Mouse (Mus musculus) midbrain, embryonic 16.5 days (tissue): ENCODE measurements around the gene Gabra4. TPM values are rescaled to one million over a fixed set of nuclear protein-coding genes. Genes with fewer than 3 reads are reported as not detected.
"Not testable (repeated sequence)": the region's sequence is repeated elsewhere in the genome, so short reads cannot be mapped to it uniquely, and the experiment has no call there.

Experiments used
- ATAC-seq: fragments of 200-750 bp; cut with Nextera tagmentation; 2 replicates; pipeline ENCODE4 v1.8.0; 2017; ENCODE audit warnings: moderate TSS enrichment
- H3K27ac ChIP-seq: fragments of 300-500 bp; sonication (generic); 2 replicates; pipeline ENCODE4 v1.5.1; 2014; ENCODE audit warnings: mild to moderate bottlenecking, low read length, mixed read lengths
- H3K27me3 ChIP-seq: fragments of 300-500 bp; sonication (generic); 2 replicates; pipeline ENCODE4 v1.6.1; 2014; ENCODE audit warnings: low read depth, low read length, mixed read lengths; ENCODE audit not compliant: control insufficient read depth, insufficient read depth
- H3K36me3 ChIP-seq: fragments of 300-500 bp; sonication (generic); 2 replicates; pipeline ENCODE4 v1.6.1; 2014; ENCODE audit warnings: mild to moderate bottlenecking, low read length, moderate library complexity, mixed read lengths; ENCODE audit not compliant: control insufficient read depth, insufficient read depth
- H3K4me1 ChIP-seq: fragments of 300-500 bp; sonication (generic); 2 replicates; pipeline ENCODE4 v1.6.1; 2014; ENCODE audit warnings: mild to moderate bottlenecking, low read length, mixed read lengths; ENCODE audit not compliant: control insufficient read depth, insufficient read depth
- H3K4me2 ChIP-seq: fragments of 300-500 bp; sonication (generic); 2 replicates; pipeline ENCODE4 v1.6.1; 2014; ENCODE audit warnings: mild to moderate bottlenecking, low read length, mixed read lengths
- H3K4me3 ChIP-seq: fragments of 300-500 bp; sonication (generic); 2 replicates; pipeline ENCODE4 v1.5.1; 2014; ENCODE audit warnings: low read depth, mild to moderate bottlenecking, low read length, moderate library complexity, mixed read lengths
- H3K9ac ChIP-seq: fragments of 300-500 bp; sonication (generic); 2 replicates; pipeline ENCODE4 v1.6.1; 2014; ENCODE audit warnings: low read depth, low read length, mixed read lengths
- H3K9me3 ChIP-seq: fragments of 300-500 bp; sonication (generic); replicated peaks from 2 replicates; pipeline ENCODE4 v1.6.1; 2014; ENCODE audit warnings: mild to moderate bottlenecking, low read length, mixed read lengths; ENCODE audit not compliant: control insufficient read depth, poor library complexity, severe bottlenecking
- WGBS: fragments of 180-500 bp; shearing (Covaris S2); extraction: QIAGEN DNeasy Blood & Tissue Kit; methylation state at CpG from one replicate; pipeline ENCODE4 v1.1.7; 2014; 5-methylcytosine and 5-hydroxymethylcytosine counted together
- polyA plus RNA-seq: library from polyadenylated mRNA; unstranded; fragments of >200 nt; fragmentation: Nextera tagmentation; extraction: Ambion mirVana; gene quantifications from 2 replicates; pipeline ENCODE4 v1.2.1, GENCODE M21; 2015

The Gabra4 gene
- polyA plus RNA-seq, 1 experiment from 2014 or later = 23.6 TPM

GRCm38 (mm10) chr5:71593745-71594255 lies 64.3 kb downstream of the Gabra4 start:
- Histone ChIP-seq H3K9me3 (no peaks in the 10 kb centered on the region), H3K4me1 (no peaks in the 10 kb centered on the region), H3K9ac (no peak overlapping the region), H3K4me2 (no peak overlapping the region), H3K4me3 (no peak overlapping the region), H3K36me3 (no peaks in the 10 kb centered on the region), H3K27ac (no peak overlapping the region), H3K27me3 (no peaks in the 10 kb centered on the region)
- no peak for ATAC-seq
- 93% methylated on average over 2 of the region's 2 CpGs for WGBS

GRCm38 (mm10) chr5:71571646-71572237 lies 86.4 kb downstream of the Gabra4 start:
- Histone ChIP-seq H3K9me3 (no peaks in the 10 kb centered on the region), H3K27me3 (no peaks in the 10 kb centered on the region), H3K36me3 (no peaks in the 10 kb centered on the region), H3K27ac (no peak overlapping the region), H3K4me2 (no peak overlapping the region), H3K4me3 (no peak overlapping the region), H3K9ac (no peak overlapping the region), H3K4me1 (no peaks in the 10 kb centered on the region)
- ATAC-seq = no peak
- 84% methylated on average over 9 of the region's 9 CpGs for WGBS

- Histone ChIP-seq H3K36me3 (no peaks in the 10 kb centered on the region), H3K9ac (no peak within 1 kb of the TSS), H3K27ac (no peak within 1 kb of the TSS), H3K4me2 (no peak within 1 kb of the TSS), H3K4me1 (no peaks in the 10 kb centered on the region), H3K27me3 (no peaks in the 10 kb centered on the region), H3K9me3 (no peaks in the 10 kb centered on the region; the same call in 1 of the 2 replicates), H3K4me3 (no peak within 1 kb of the TSS)
- no peak for ATAC-seq
- WGBS = 96% methylated on average over 10 of the region's 10 CpGs
These were observed 110.0 kb downstream of the Gabra4 start, which contains the start of gene Cox7b2 for GRCm38 (mm10) chr5:71548079-71548478. TSS of gene Cox7b2 (minus strand) at chr5:71548205.

- H3K4me1 ChIP-seq = no peaks in the 10 kb centered on the region
- no peak overlapping the region for H3K4me3 ChIP-seq
- H3K27ac ChIP-seq = no peak overlapping the region
- no peak overlapping the region for H3K4me2 ChIP-seq
- no peaks in the 10 kb centered on the region; the same call in 1 of the 2 replicates for H3K9me3 ChIP-seq
- H3K9ac ChIP-seq = no peak overlapping the region
- ATAC-seq = no peak
- no peaks in the 10 kb centered on the region for H3K27me3 ChIP-seq
- no peaks in the 10 kb centered on the region for H3K36me3 ChIP-seq
These were observed 112.6 kb downstream of the Gabra4 start for GRCm38 (mm10) chr5:71545554-71545953.

- H3K27me3 ChIP-seq, H3K4me1 ChIP-seq, ATAC-seq, H3K27ac ChIP-seq, H3K36me3 ChIP-seq, H3K4me2 ChIP-seq, H3K4me3 ChIP-seq, H3K9me3 ChIP-seq, H3K9ac ChIP-seq: not testable (repeated sequence)
- 84% methylated on average over 10 of the region's 15 CpGs for WGBS
These were observed 132.6 kb downstream of the Gabra4 start for GRCm38 (mm10) chr5:71525486-71525885.

Other genes with a start within 250 kb of the Gabra4 start
- gene Cox7b2, start 110.1 kb downstream of the Gabra4 start, polyA plus RNA-seq = 0.50 and 1.3 TPM in 2 replicates
- 40.9 and 48.1 TPM in 2 replicates for gene Gabrb1, start 195 bp downstream of the Gabra4 start, polyA plus RNA-seq